Mouse (Mus musculus): ENCODE measurements around the gene Col3a1. TPM values are rescaled to one million over a fixed set of nuclear protein-coding genes. Genes with fewer than 3 reads are reported as not detected.

The Col3a1 gene
- 28.3 and 31.3 TPM in 2 replicates for total RNA-seq (2014; rRNA removed)
- polyA plus RNA-seq (2012; rRNA removed): 5.3 and 6.1 TPM in 2 replicates

DNA sequence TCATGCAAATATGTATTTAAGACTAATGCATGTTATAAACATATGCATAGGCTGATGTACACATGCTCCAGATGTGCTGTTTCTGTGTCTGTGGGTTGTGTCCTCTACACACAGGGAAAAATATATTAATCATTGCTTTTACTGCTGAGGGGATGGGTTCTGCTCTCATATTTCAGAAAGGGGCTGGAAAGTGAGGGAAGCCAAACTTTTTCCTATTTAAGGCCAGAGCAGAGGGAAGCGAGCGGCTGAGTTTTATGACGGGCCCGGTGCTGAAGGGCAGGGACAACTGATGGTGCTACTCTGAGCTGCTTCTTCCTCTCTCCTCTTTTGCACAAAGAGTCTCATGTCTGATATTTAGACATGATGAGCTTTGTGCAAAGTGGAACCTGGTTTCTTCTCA is at the start of gene Col3a1:
Gene Col3a1, plus strand, starts transcription at position 151 of the 400 bp plus-strand sequence.
- 81% methylated on average over 4 of the region's 4 CpGs for WGBS
- Histone ChIP-seq H3K4me3 (ENCODE audit: insufficient read depth, low read depth, low read length) (peak within 1 kb of the TSS; percentile 33; the same call in 1 of the 2 replicates), H3K4me1 (ENCODE audit: control insufficient read depth, insufficient read depth, low read length) (no peaks in the 10 kb centered on the region), H3K27me3 (ENCODE audit: control insufficient read depth, insufficient read depth, low read length) (no peaks in the 10 kb centered on the region), H3K79me2 (ENCODE audit: control insufficient read depth, insufficient read depth, low read length) (no peaks in the 10 kb centered on the region), H3K9ac (ENCODE audit: low read depth, low read length) (no peak within 1 kb of the TSS; the same call in 1 of the 2 replicates), H3K36me3 (ENCODE audit: control insufficient read depth, insufficient read depth, low read length) (no peaks in the 10 kb centered on the region), H3K27ac (replicated peaks; ENCODE audit: insufficient read depth, low read depth, low read length) (0 out of 2 replicates have a peak within 1 kb of the TSS, but pooled peaks have one; percentile 44)
- DNase-seq (ENCODE audit: extremely low read depth, low read depth, low spot score): no peak
- TF ChIP-seq POLR2A (IDR thresholded peaks at IDR 0.05; ENCODE audit: extremely low read depth, insufficient read depth, low read length): no peak
- TF ChIP-seq CTCF (IDR thresholded peaks at IDR 0.05; ENCODE audit: low read depth, low read length): no peak

DNA sequence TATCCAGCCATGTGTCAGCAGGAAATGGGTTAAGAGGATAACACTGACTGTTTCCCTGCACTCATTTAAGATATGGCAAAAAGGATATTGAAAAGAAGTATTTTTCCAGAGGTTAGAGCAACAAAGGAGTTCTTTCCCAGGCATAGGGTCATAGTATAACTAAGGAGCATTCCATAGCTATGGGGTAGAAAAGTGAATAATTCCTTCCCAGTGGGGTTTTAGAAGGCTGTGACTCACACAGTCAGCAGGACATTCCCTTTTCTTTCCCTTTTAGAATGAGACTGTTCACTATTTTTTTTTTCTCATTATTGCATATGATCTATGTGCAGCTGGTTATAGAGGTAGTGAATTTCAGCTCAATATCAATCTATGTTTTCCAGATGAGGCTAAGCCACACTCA is 41.9 kb upstream of the Col3a1 start:
- Histone ChIP-seq H3K4me1 (ENCODE audit: control insufficient read depth, insufficient read depth, low read length) (no peaks in the 10 kb centered on the region), H3K36me3 (ENCODE audit: control insufficient read depth, insufficient read depth, low read length) (no peaks in the 10 kb centered on the region), H3K79me2 (ENCODE audit: control insufficient read depth, insufficient read depth, low read length) (no peaks in the 10 kb centered on the region), H3K27ac (replicated peaks; ENCODE audit: insufficient read depth, low read depth, low read length) (no peak overlapping the region), H3K27me3 (ENCODE audit: control insufficient read depth, insufficient read depth, low read length) (no peaks in the 10 kb centered on the region), H3K9ac (ENCODE audit: low read depth, low read length) (no peak overlapping the region), H3K4me3 (ENCODE audit: insufficient read depth, low read depth, low read length) (no peak overlapping the region)
- no peak for TF ChIP-seq CTCF (IDR thresholded peaks at IDR 0.05; ENCODE audit: low read depth, low read length)
- no peak for TF ChIP-seq POLR2A (IDR thresholded peaks at IDR 0.05; ENCODE audit: extremely low read depth, insufficient read depth, low read length)
- DNase-seq (ENCODE audit: extremely low read depth, low read depth, low spot score): no peak

DNA sequence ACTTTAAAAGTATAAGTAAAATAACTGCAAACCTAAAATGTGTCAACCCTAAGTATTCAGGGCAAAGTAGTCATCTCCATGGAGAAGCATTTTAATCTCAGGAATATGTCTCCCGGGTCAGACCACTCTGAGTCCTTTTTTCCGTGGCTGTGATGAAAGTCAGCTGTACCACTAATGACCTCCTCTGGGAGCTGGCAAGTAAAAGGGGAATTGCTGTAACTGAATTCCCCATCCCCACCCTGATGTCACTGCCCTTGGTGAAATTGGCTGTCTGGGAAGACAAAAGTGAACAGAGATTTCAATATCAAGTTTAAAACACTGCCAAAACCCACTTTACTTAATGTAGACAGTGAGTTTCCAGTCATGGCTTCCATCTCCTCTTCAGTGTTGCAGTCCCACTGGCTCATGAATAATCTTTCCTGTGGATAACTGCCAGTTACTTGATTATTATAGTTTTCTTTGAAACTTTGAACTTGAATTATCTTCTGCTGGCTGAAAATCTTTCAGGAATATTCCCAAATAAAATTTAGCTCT is 35.3 kb upstream of the Col3a1 start:
- TF ChIP-seq POLR2A (IDR thresholded peaks at IDR 0.05; ENCODE audit: extremely low read depth, insufficient read depth, low read length): no peak
- no peak for TF ChIP-seq CTCF (IDR thresholded peaks at IDR 0.05; ENCODE audit: low read depth, low read length)
- Histone ChIP-seq H3K27ac (replicated peaks; ENCODE audit: insufficient read depth, low read depth, low read length) (no peak overlapping the region), H3K9ac (ENCODE audit: low read depth, low read length) (no peak overlapping the region), H3K4me3 (ENCODE audit: insufficient read depth, low read depth, low read length) (no peak overlapping the region), H3K4me1 (ENCODE audit: control insufficient read depth, insufficient read depth, low read length) (no peaks in the 10 kb centered on the region), H3K27me3 (ENCODE audit: control insufficient read depth, insufficient read depth, low read length) (no peaks in the 10 kb centered on the region), H3K36me3 (ENCODE audit: control insufficient read depth, insufficient read depth, low read length) (no peaks in the 10 kb centered on the region), H3K79me2 (ENCODE audit: control insufficient read depth, insufficient read depth, low read length) (no peaks in the 10 kb centered on the region)
- 73% methylated on average over 2 of the region's 2 CpGs for WGBS
- DNase-seq (ENCODE audit: extremely low read depth, low read depth, low spot score): no peak

DNA sequence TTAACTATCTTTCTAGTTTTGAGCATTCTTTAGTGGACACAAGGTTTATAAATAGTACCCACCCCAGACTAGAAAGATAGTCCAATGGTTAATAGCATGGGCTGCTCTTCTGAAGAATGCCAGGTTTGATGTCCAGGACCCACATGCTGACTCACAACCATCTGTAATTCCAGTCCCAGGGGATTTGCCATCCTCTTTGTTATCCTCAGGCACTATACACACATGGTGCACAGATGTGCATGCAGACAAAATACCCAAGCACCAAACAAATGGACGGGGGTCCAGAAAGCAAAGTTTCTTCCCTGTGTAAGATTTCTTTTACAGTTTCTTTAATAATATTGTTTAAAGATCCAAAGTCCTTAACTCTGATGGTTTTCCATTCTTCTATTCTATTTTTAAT is 23.4 kb upstream of the Col3a1 start:
- no peaks in the 10 kb centered on the region for H3K27me3 ChIP-seq (ENCODE audit: control insufficient read depth, insufficient read depth, low read length)
- WGBS: 66% methylated on average over 1 of the region's 1 CpGs
- no peak overlapping the region for H3K27ac ChIP-seq (replicated peaks; ENCODE audit: insufficient read depth, low read depth, low read length)
- no peaks in the 10 kb centered on the region for H3K4me1 ChIP-seq (ENCODE audit: control insufficient read depth, insufficient read depth, low read length)
- no peak overlapping the region for H3K4me3 ChIP-seq (ENCODE audit: insufficient read depth, low read depth, low read length)
- no peak overlapping the region for H3K9ac ChIP-seq (ENCODE audit: low read depth, low read length)
- DNase-seq (ENCODE audit: extremely low read depth, low read depth, low spot score): no peak
- H3K36me3 ChIP-seq (ENCODE audit: control insufficient read depth, insufficient read depth, low read length): no peaks in the 10 kb centered on the region
- no peaks in the 10 kb centered on the region for H3K79me2 ChIP-seq (ENCODE audit: control insufficient read depth, insufficient read depth, low read length)
- no peak for TF ChIP-seq CTCF (IDR thresholded peaks at IDR 0.05; ENCODE audit: low read depth, low read length)
- no peak for TF ChIP-seq POLR2A (IDR thresholded peaks at IDR 0.05; ENCODE audit: extremely low read depth, insufficient read depth, low read length)

DNA sequence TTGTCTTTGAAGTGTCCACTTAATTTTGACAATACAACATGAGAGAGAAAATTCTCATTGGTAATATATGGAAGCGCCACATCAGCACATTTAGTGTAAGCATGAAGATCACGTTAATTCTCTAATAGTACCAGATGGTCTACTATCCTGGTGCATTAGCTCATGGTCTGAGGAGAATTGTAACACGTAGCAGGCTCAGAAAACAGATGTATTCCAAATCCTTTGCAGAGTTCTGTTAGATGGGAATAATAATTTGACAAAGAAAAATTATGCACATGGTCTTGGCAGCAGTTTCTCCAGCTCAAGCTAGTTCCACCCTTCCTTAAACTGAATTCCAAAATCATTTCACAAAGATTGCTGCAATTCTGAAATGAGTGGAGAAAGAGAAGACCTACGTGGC is 21.3 kb upstream of the Col3a1 start:
- H3K4me1 ChIP-seq (ENCODE audit: control insufficient read depth, insufficient read depth, low read length): no peaks in the 10 kb centered on the region
- H3K79me2 ChIP-seq (ENCODE audit: control insufficient read depth, insufficient read depth, low read length): no peaks in the 10 kb centered on the region
- H3K4me3 ChIP-seq (ENCODE audit: insufficient read depth, low read depth, low read length): no peak overlapping the region
- WGBS: 57% methylated on average over 4 of the region's 4 CpGs
- H3K9ac ChIP-seq (ENCODE audit: low read depth, low read length): no peak overlapping the region
- TF ChIP-seq POLR2A (IDR thresholded peaks at IDR 0.05; ENCODE audit: extremely low read depth, insufficient read depth, low read length) (no peak), CTCF (IDR thresholded peaks at IDR 0.05; ENCODE audit: low read depth, low read length) (no peak)
- DNase-seq (ENCODE audit: extremely low read depth, low read depth, low spot score): no peak
- H3K27me3 ChIP-seq (ENCODE audit: control insufficient read depth, insufficient read depth, low read length): no peaks in the 10 kb centered on the region
- no peaks in the 10 kb centered on the region for H3K36me3 ChIP-seq (ENCODE audit: control insufficient read depth, insufficient read depth, low read length)
- no peak overlapping the region for H3K27ac ChIP-seq (replicated peaks; ENCODE audit: insufficient read depth, low read depth, low read length)

DNA sequence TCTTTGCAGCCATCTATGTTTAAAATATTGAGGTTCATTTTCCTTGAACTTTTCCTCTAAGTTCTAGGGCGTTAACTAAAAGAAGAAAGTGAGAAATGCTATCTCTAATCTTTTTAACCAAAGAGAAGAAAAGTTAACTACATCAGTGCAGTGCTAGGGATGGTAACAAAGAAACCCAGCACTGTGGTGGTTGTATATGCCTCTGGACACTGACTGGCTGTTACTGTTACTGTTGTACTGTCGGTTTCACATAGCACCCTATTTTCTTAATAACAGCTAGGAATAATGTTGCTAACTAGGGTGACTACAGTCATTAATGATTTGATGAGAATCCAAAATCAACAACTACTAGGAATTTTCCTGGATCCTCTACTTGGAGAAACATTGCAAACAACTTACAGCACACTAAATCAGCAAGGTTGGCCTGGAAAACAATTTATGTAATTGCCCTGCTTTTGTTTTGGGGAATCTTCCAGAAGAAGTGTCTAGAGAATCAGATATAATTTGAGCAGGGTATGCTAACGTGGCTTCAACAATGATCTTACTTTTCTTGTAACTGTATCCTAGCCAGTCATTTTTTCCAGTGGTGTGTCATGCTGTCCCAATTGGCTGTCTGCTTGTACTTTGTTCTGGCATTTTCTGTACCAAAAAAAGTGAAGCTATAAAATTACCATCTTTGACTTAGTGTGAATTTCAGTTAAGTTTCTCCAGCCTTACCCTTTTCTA is 11.8 kb upstream of the Col3a1 start:
- H3K27ac ChIP-seq (replicated peaks; ENCODE audit: insufficient read depth, low read depth, low read length): no peak overlapping the region
- H3K36me3 ChIP-seq (ENCODE audit: control insufficient read depth, insufficient read depth, low read length): no peaks in the 10 kb centered on the region
- H3K9ac ChIP-seq (ENCODE audit: low read depth, low read length): no peak overlapping the region
- H3K4me3 ChIP-seq (ENCODE audit: insufficient read depth, low read depth, low read length): no peak overlapping the region
- no peaks in the 10 kb centered on the region for H3K79me2 ChIP-seq (ENCODE audit: control insufficient read depth, insufficient read depth, low read length)
- 59% methylated on average over 3 of the region's 3 CpGs for WGBS
- H3K27me3 ChIP-seq (ENCODE audit: control insufficient read depth, insufficient read depth, low read length): no peaks in the 10 kb centered on the region
- no peak for DNase-seq (ENCODE audit: extremely low read depth, low read depth, low spot score)
- TF ChIP-seq POLR2A (IDR thresholded peaks at IDR 0.05; ENCODE audit: extremely low read depth, insufficient read depth, low read length) (no peak), CTCF (IDR thresholded peaks at IDR 0.05; ENCODE audit: low read depth, low read length) (no peak)
- H3K4me1 ChIP-seq (ENCODE audit: control insufficient read depth, insufficient read depth, low read length): no peaks in the 10 kb centered on the region

Data from liver, adult 2 months (tissue).